Mouse (Mus musculus) adrenal gland, adult 8-10 months (tissue): Measurements from ENCODE around the gene Gm28053. TPM values are rescaled to one million over a fixed set of nuclear protein-coding genes. Genes with fewer than 3 reads are reported as not detected.

Experiments used
- DNase-seq: peaks from one replicate; pipeline ENCODE4 v3.0.0; 2022
- total RNA-seq, 4 experiments: library from RNA; stranded (reverse); gene quantifications; 2 replicates each; pipeline ENCODE4 v1.2.4; 2022

Gm28053 gene
- total RNA-seq, 4 experiments from 2014 or later: 1.9 to 6.3 (median 3.6) TPM

- no peak for DNase-seq
Observed at GRCm38 (mm10) chr6:48741711-48742206, 23.4 kb downstream of the Gm28053 start.

GRCm38 (mm10) chr6:48742422-48743351 is 24.3 kb downstream of the Gm28053 start:
- no peak for DNase-seq

- no peak for DNase-seq
Observed at GRCm38 (mm10) chr6:48745490-48745889, 27.1 kb downstream of the Gm28053 start.

GRCm38 (mm10) chr6:48745959-48746889 is 27.8 kb downstream of the Gm28053 start, which contains the start of gene Gimap5:
TSS of gene Gimap5 (plus strand) at chr6:48746197.
- peak; percentile 62 for DNase-seq

GRCm38 (mm10) chr6:48747091-48747966 is 28.9 kb downstream of the Gm28053 start:
- no peak for DNase-seq

- no peak for DNase-seq
Observed at GRCm38 (mm10) chr6:48763567-48764270, 45.3 kb downstream of the Gm28053 start.

- peak; percentile 27 for DNase-seq
Observed at GRCm38 (mm10) chr6:48764496-48764895, 46.1 kb downstream of the Gm28053 start.

- no peak for DNase-seq
Observed at GRCm38 (mm10) chr6:48768178-48768869, 49.9 kb downstream of the Gm28053 start.

- DNase-seq: no peak
Observed at GRCm38 (mm10) chr6:48768933-48769332, 50.5 kb downstream of the Gm28053 start.

- DNase-seq: no peak
Observed at GRCm38 (mm10) chr6:48770696-48771095, 52.3 kb downstream of the Gm28053 start, which contains the start of gene Gimap3. TSS of gene Gimap3 (minus strand) at chr6:48770851.

GRCm38 (mm10) chr6:48772030-48772429 is 53.6 kb downstream of the Gm28053 start:
- DNase-seq: peak; percentile 66

- DNase-seq: no peak
Observed at GRCm38 (mm10) chr6:48784406-48784805, 66.0 kb downstream of the Gm28053 start.

- no peak for DNase-seq
Observed at GRCm38 (mm10) chr6:48785189-48785588, 66.8 kb downstream of the Gm28053 start.

- no peak for DNase-seq
Observed at GRCm38 (mm10) chr6:48785601-48786000, 67.2 kb downstream of the Gm28053 start.

- DNase-seq: no peak
Observed at GRCm38 (mm10) chr6:48787867-48788266, 69.5 kb downstream of the Gm28053 start.

- DNase-seq: no peak
Observed at GRCm38 (mm10) chr6:48801897-48802296, 83.5 kb downstream of the Gm28053 start.
